Mouse (Mus musculus) midbrain, embryonic 16.5 days (tissue): ENCODE measurements around the gene Zfp618. TPM values are rescaled to one million over a fixed set of nuclear protein-coding genes. Genes with fewer than 3 reads are reported as not detected.

ENCODE experiments used
- ATAC-seq: fragments of 200-750 bp; cut with Nextera tagmentation; 2 replicates; pipeline ENCODE4 v1.8.0; 2017; ENCODE audit warnings: moderate TSS enrichment
- H3K27ac ChIP-seq: fragments of 300-500 bp; sonication (generic); 2 replicates; pipeline ENCODE4 v1.5.1; 2014; ENCODE audit warnings: mild to moderate bottlenecking, low read length, mixed read lengths
- H3K27me3 ChIP-seq: fragments of 300-500 bp; sonication (generic); 2 replicates; pipeline ENCODE4 v1.6.1; 2014; ENCODE audit warnings: low read depth, low read length, mixed read lengths; ENCODE audit not compliant: control insufficient read depth, insufficient read depth
- H3K36me3 ChIP-seq: fragments of 300-500 bp; sonication (generic); 2 replicates; pipeline ENCODE4 v1.6.1; 2014; ENCODE audit warnings: mild to moderate bottlenecking, low read length, moderate library complexity, mixed read lengths; ENCODE audit not compliant: control insufficient read depth, insufficient read depth
- H3K4me1 ChIP-seq: fragments of 300-500 bp; sonication (generic); 2 replicates; pipeline ENCODE4 v1.6.1; 2014; ENCODE audit warnings: mild to moderate bottlenecking, low read length, mixed read lengths; ENCODE audit not compliant: control insufficient read depth, insufficient read depth
- H3K4me2 ChIP-seq: fragments of 300-500 bp; sonication (generic); 2 replicates; pipeline ENCODE4 v1.6.1; 2014; ENCODE audit warnings: mild to moderate bottlenecking, low read length, mixed read lengths
- H3K4me3 ChIP-seq: fragments of 300-500 bp; sonication (generic); 2 replicates; pipeline ENCODE4 v1.5.1; 2014; ENCODE audit warnings: low read depth, mild to moderate bottlenecking, low read length, moderate library complexity, mixed read lengths
- H3K9ac ChIP-seq: fragments of 300-500 bp; sonication (generic); 2 replicates; pipeline ENCODE4 v1.6.1; 2014; ENCODE audit warnings: low read depth, low read length, mixed read lengths
- H3K9me3 ChIP-seq: fragments of 300-500 bp; sonication (generic); replicated peaks from 2 replicates; pipeline ENCODE4 v1.6.1; 2014; ENCODE audit warnings: mild to moderate bottlenecking, low read length, mixed read lengths; ENCODE audit not compliant: control insufficient read depth, poor library complexity, severe bottlenecking
- WGBS: fragments of 180-500 bp; shearing (Covaris S2); extraction: QIAGEN DNeasy Blood & Tissue Kit; methylation state at CpG from one replicate; pipeline ENCODE4 v1.1.7; 2014; 5-methylcytosine and 5-hydroxymethylcytosine counted together
- polyA plus RNA-seq: library from polyadenylated mRNA; unstranded; fragments of >200 nt; fragmentation: Nextera tagmentation; extraction: Ambion mirVana; gene quantifications from 2 replicates; pipeline ENCODE4 v1.2.1, GENCODE M21; 2015

Gene Zfp618
- polyA plus RNA-seq, 1 experiment from 2014 or later: 29.6 TPM

DNA sequence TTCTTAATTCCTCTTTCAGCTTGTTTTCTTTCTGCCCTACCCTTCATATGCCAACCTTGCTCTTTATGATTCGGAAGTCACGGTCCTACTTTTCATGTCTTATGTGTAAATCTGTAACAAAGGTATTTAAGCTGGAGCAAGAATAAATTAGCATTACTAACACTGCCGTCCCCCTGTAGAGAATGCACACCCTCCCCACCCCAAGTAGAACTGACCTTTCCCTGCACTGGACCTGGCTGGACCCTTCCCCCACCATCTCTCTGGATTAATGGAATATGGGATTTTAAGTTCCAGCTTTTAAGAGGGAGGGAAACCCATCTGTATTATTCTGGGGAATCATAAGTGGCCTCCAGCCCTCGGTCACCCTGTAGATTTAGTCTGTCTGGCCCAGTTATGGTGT lies 65.9 kb downstream of the Zfp618 start:
- no peaks in the 10 kb centered on the region for H3K9me3 ChIP-seq
- H3K4me3 ChIP-seq: no peak overlapping the region
- peaks cover 9% of the 10 kb centered on the region for H3K4me1 ChIP-seq
- H3K9ac ChIP-seq: no peak overlapping the region
- H3K27me3 ChIP-seq: no peaks in the 10 kb centered on the region
- H3K27ac ChIP-seq: no peak overlapping the region
- ATAC-seq: no peak
- H3K36me3 ChIP-seq: no peaks in the 10 kb centered on the region
- H3K4me2 ChIP-seq: no peak overlapping the region
- 39% methylated on average over 4 of the region's 4 CpGs for WGBS

DNA sequence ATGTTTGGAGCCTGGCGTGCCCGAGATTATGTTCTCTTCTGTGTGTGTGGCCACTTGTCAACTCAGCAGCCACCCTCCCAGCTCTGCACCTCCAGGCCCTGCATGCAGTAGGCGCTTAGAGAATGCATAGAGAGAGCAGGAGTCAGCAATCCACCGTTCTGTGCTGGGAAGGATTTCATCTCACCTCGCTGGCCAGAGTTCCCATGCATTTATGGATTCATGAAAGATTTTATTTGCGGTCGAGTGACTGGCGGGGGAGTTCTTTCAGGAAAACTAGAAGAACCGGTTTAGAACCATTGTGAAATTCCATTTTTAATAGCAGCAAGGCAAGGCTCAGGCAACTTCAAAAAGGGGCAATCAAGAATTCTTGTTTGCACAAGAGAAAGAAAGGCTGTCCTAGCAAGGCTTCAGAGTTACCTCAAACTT lies 67.2 kb downstream of the Zfp618 start:
- Histone ChIP-seq H3K4me2 (no peak overlapping the region), H3K9ac (no peak overlapping the region), H3K4me3 (no peak overlapping the region), H3K4me1 (peaks cover 9% of the 10 kb centered on the region), H3K9me3 (no peaks in the 10 kb centered on the region), H3K27me3 (no peaks in the 10 kb centered on the region), H3K27ac (no peak overlapping the region), H3K36me3 (no peaks in the 10 kb centered on the region)
- no peak for ATAC-seq
- 70% methylated on average over 9 of the region's 9 CpGs for WGBS

DNA sequence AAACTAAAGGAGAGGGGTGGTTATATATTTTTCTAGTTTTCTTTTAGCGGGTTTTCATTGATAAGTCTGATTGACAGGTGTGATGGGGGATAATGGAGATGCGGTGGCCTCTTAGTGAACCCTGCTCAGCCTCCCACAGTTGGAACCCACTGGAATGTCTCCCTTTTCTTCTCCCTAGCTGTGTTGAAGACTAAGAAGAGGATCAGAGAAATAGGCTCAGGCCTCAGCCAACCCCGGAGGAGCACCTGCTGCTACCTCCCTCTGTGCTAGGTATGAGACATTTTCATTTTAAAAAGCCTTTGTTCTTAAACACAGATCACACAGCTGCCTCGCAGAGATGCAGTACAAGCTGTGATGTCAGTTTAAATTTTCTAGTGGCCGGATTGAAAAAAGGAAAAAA lies 68.4 kb downstream of the Zfp618 start:
- Histone ChIP-seq H3K27me3 (no peaks in the 10 kb centered on the region), H3K4me2 (no peak overlapping the region), H3K4me3 (no peak overlapping the region), H3K27ac (peak overlapping the region; percentile 43; the same call in 1 of the 2 replicates), H3K4me1 (peaks cover 9% of the 10 kb centered on the region), H3K9me3 (no peaks in the 10 kb centered on the region), H3K9ac (no peak overlapping the region), H3K36me3 (no peaks in the 10 kb centered on the region)
- WGBS: 17% methylated on average over 5 of the region's 5 CpGs
- peak; percentile 27; the same call in 1 of the 2 replicates for ATAC-seq

DNA sequence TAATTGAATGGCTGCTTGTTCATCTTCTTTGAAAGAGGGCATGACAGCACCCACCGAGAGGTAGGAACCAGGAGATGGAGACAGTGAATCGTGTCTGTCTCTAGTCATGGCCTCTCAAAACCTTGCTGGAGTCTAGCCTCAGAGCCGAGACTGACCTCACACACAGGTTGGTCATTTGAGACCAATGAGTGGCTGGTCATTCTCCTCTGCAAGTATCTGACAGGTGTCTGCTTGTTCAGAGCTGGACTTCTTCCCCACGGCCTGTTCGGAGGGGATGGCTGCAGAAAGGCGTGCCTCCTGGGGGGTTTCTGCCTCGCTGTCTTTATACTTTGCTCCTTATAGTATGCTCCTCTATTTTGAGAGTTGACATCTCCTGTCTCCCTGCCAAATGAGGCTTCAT lies 70.6 kb downstream of the Zfp618 start:
- Histone ChIP-seq H3K27me3 (no peaks in the 10 kb centered on the region), H3K9ac (no peak overlapping the region), H3K4me2 (no peak overlapping the region), H3K4me3 (no peak overlapping the region), H3K36me3 (no peaks in the 10 kb centered on the region), H3K27ac (no peak overlapping the region), H3K9me3 (no peaks in the 10 kb centered on the region), H3K4me1 (peaks cover 9% of the 10 kb centered on the region)
- no peak for ATAC-seq
- 89% methylated on average over 7 of the region's 7 CpGs for WGBS

DNA sequence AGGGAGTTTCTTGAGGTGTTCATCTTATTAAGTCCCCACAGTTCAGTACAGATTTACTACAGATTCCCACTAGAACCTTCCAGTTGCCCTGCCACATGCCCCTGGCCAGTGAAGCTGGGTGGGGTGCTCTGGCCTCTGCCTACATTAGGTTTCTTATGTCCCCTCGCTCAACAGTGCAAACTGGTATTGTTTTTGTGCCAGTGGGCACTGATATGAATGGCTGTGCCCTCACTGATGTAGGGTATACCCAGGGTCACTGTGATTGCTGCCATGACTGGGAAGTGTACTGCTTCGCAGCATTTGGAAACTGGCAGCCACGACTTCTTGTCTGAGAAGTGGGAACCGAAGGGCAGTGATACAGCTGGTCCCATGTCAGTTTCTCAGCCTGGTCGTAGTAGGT lies 71.4 kb downstream of the Zfp618 start:
- Histone ChIP-seq H3K27ac (no peak overlapping the region), H3K9ac (no peak overlapping the region), H3K4me3 (no peak overlapping the region), H3K36me3 (no peaks in the 10 kb centered on the region), H3K4me1 (peaks cover 9% of the 10 kb centered on the region), H3K4me2 (no peak overlapping the region), H3K27me3 (no peaks in the 10 kb centered on the region), H3K9me3 (no peaks in the 10 kb centered on the region)
- WGBS: 99% methylated on average over 5 of the region's 5 CpGs
- no peak for ATAC-seq

DNA sequence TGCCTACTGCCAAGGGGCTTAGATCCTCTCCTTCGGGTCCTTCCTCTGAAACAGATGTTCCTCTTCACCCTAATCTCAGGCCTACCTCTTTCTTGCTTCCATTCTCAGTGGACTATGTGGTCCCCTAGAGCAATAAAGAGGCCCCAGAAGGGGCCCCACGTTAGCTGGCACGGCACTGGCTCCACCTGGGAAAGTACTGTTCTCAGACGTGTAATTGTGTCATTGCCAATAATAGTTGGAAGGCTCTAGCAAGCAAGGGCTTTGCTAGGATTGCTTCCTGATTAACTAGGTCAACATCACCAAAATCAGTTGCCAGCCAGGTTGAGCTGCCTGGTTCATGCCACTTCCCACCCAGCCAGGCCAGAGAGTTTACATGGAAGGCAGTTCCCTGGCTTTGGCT lies 72.2 kb downstream of the Zfp618 start:
- Histone ChIP-seq H3K9ac (no peak overlapping the region), H3K27me3 (no peaks in the 10 kb centered on the region), H3K9me3 (no peaks in the 10 kb centered on the region), H3K4me3 (no peak overlapping the region), H3K36me3 (no peaks in the 10 kb centered on the region), H3K4me2 (no peak overlapping the region), H3K27ac (no peak overlapping the region), H3K4me1 (peaks cover 9% of the 10 kb centered on the region)
- ATAC-seq: no peak
- 87% methylated on average over 4 of the region's 4 CpGs for WGBS

DNA sequence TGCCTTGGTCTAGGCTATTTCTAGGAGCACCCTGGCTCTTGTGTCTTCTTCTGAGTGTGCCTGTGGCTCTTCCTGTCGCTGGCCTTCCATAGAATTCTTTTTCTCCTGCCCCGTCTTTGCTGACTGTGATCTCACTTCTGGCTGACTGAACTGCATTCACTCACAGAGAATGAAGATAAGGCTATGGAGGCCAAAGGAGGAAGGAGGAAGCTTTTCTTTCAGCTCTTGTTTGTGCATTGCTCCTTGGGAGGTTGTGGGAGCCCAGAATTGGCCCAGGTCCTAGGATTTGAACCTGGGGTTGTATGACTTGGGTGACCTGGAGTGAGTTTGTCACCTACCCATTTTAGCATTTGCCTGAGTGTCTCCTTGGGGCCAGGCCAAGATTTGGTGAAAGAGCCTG lies 72.9 kb downstream of the Zfp618 start:
- Histone ChIP-seq H3K4me2 (no peak overlapping the region), H3K9ac (no peak overlapping the region), H3K4me1 (peaks cover 9% of the 10 kb centered on the region), H3K9me3 (no peaks in the 10 kb centered on the region), H3K36me3 (no peaks in the 10 kb centered on the region), H3K27me3 (no peaks in the 10 kb centered on the region), H3K4me3 (no peak overlapping the region), H3K27ac (no peak overlapping the region)
- 74% methylated on average over 2 of the region's 2 CpGs for WGBS
- no peak for ATAC-seq

DNA sequence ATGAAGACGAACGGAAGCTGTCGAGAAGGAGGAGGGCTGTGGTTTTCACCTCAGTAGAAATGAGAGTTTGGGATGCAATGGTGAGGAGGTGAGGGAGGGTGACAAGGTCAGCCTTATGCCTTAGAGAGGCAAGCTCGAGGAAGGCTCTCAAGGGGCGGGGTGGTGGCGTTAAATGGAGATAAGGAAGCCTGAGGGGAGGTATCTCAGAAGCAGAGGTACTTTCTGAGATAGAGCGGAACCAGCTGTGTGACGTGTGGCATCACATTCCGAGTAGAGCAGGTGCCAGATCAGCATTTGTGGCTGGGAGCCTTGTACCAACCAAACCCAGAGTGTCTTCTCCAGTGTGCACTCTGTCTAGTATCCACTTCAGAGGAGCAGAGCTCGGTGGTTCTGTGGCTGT lies 73.6 kb downstream of the Zfp618 start:
- no peak overlapping the region for H3K4me2 ChIP-seq
- H3K4me3 ChIP-seq: no peak overlapping the region
- H3K9ac ChIP-seq: no peak overlapping the region
- 92% methylated on average over 10 of the region's 10 CpGs for WGBS
- peaks cover 5% of the 10 kb centered on the region for H3K4me1 ChIP-seq
- no peaks in the 10 kb centered on the region for H3K27me3 ChIP-seq
- H3K36me3 ChIP-seq: no peaks in the 10 kb centered on the region
- no peaks in the 10 kb centered on the region for H3K9me3 ChIP-seq
- H3K27ac ChIP-seq: no peak overlapping the region
- no peak for ATAC-seq

DNA sequence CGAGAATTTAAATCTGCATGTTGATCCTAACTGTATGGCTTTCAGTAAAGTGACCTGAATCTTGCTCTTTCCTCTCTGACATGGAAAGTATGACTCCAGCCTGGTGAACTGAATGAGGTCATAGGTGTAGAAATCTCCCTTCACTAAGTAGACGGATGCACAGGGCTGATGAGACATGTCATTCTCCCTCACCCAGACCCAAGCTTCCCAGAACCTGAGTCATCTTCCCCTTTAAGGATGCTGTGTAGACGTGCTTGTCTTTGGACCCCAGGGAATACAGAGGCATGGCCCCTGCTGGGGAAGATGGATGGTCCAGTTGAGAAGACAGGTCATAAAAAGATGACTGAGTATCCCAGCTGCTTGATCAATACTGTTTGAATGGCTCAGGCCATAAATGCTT lies 83.2 kb downstream of the Zfp618 start:
- Histone ChIP-seq H3K36me3 (no peaks in the 10 kb centered on the region), H3K4me1 (peaks cover 5% of the 10 kb centered on the region), H3K4me2 (no peak overlapping the region), H3K4me3 (no peak overlapping the region), H3K27me3 (no peaks in the 10 kb centered on the region), H3K9me3 (no peaks in the 10 kb centered on the region), H3K9ac (no peak overlapping the region), H3K27ac (no peak overlapping the region)
- 94% methylated on average over 3 of the region's 3 CpGs for WGBS
- ATAC-seq: no peak
